Mouse (Mus musculus) liver, postnatal 0 days (tissue): ENCODE measurements around the gene Nadk2.

Experiments
- CTCF ChIP-seq: sonication (generic); IDR thresholded peaks from 2 replicates; pipeline ENCODE4 v1.5.1; 2016; ENCODE audit warnings: antibody characterized with exemption, low read depth
- EP300 ChIP-seq: IDR thresholded peaks from 2 replicates; pipeline ENCODE4 v1.6.1; 2016; ENCODE audit warnings: antibody characterized with exemption, low read depth, mild to moderate bottlenecking

DNA sequence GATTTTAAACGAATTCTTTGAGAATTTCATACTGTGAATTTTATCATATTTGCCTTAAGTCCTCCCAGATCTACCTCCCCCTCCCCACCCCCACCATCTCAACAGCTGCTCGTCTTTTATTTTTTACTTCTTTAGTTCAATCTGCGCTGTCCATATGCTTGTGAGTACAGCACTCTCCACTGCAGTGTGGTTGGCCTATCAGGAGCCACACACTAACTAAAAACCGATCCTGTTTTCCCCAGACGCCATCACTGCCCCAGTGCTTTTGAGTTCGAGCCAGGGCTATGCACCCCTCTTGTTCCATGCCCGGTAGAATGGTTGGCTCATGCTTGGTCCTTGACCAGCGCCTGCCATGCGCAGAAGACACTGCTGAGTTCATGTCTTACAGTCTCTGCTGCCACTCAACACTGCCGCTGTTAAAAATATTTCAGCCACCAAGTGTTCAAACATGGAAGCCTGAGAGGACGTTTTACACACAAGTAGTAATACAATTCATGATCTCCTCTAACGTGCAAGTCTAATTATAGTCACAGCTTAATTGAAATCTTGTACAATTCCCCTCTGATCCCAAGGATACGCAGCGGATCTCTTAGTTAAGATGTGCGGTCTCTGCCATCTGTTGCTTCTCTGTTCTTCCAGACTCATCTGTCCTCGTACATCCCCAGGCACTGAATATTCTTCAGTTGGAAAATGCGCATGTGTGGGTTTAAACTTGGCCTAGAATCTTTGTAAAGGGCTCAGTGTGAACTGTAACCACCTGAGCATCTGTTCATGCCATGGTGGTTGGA is 17.0 kb downstream of the Nadk2 start:
- TF ChIP-seq CTCF: no peak
- no peak for TF ChIP-seq EP300
